Mouse (Mus musculus) layer of hippocampus, postnatal 25 days (tissue): ENCODE data around the gene BC052040. TPM values are rescaled to one million over a fixed set of nuclear protein-coding genes. Genes with fewer than 3 reads are reported as not detected.

Source experiments
- DNase-seq, 2 experiments: peaks; one replicate each; pipeline ENCODE4 v3.0.0; 2022; ENCODE audit warnings: mixed read lengths in 2 of 2, low spot score in 1 of 2; ENCODE audit errors: extremely low spot score in 1 of 2
- total RNA-seq, 2 experiments: library from RNA; stranded (reverse); gene quantifications; 2 replicates each; pipeline ENCODE4 v1.2.3; 2021

BC052040 gene
- 1 to 10 TPM; 6.6 to 7.0 TPM for total RNA-seq

DNA sequence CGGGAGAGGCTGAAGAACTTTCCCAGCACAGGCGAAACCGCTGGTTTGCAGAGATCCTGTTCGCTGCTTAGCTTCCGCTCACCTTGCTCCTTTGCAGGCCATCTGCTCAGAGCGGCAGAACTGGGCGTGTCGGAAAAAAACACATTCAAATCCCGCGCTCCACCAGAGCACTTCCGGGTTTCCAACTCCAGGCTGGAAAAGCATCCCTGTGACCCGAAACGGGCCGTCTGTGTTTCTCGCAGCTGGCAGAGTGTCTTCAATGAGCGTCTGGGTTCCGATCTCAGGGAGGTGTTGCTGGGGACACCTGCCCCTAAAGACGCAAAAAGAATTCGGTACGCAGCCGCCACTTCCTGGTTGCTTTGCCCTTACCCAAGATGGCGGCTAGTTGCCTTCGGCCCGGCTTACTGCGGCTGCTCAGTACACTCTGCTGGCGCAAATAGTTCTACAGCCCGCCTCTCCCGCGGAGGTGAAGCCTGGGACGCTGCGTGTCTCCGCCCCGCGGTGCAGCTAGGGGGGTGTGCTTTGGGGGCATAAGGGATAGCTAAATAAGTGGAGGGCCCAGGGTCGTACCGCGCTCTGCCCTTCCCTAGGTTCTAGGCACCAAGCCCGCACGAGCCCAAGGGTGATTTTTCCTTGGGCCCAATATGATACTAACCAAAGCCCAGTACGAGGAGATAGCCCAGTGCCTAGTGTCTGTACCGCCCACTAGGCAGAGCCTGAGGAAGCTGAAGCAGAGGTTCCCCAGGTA lies at the start of gene BC052040:
Gene BC052040, plus strand, starts transcription at position 476 of the 748 bp plus-strand sequence.
- DNase-seq, result peak; percentile 79 to 80

DNA sequence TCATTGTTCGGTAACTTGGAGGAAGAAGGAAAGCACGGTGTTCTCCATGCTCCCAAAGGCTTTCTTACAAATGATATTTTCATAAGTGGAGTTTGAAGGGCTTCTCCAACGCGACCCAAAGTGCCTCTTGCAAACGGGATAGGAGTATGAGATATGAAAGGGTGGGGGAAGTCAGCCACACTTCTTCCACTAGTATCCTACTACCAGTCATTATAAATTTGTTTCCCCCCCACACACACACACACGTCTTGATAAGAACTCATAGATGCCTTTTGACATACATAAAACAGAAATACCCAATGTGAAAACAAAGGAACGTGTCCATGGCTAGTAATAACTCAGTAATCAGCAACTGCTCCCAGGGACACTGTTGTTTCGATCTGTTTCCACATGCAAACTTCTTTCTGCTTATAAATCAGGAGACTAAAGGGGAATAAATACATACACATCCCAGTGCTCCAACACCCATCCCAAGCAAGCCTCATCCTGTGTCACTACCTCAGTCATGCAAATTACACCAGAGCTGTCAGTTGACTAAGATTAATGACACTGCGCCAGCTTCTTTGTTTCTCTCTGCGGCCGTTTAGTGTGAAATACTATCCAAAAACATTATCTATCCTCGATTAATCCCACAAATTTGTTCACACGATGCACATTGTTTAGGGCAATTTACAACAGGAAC lies 43.4 kb upstream of the BC052040 start:
- DNase-seq, result no peak

DNA sequence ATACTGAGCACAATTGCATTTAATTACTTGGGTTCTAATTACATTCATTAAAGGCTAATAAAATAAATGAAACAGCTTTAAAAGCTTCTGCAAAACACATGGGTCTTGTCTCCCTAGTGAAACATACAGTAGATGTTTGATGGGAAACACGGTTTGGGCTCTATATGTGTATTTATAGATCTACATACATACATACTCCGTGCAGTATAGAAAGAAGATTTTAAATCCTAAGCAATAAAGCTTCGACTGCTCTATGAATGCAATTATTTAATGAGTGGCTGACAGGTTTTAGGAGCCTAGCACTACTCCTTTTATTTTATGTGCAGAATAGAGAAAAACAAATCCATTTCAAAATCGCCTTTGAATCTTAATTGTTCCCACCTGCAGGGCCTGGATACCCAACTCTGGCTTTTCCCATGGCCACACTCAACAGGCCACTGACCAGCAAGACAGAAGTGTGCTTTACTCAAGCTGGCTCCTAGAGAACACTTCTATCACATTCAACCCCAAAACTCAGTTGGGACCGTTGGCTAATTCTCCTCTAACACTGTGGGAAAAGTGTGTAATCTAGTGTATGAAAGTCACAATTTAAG lies 42.7 kb upstream of the BC052040 start:
- DNase-seq, result no peak

DNA sequence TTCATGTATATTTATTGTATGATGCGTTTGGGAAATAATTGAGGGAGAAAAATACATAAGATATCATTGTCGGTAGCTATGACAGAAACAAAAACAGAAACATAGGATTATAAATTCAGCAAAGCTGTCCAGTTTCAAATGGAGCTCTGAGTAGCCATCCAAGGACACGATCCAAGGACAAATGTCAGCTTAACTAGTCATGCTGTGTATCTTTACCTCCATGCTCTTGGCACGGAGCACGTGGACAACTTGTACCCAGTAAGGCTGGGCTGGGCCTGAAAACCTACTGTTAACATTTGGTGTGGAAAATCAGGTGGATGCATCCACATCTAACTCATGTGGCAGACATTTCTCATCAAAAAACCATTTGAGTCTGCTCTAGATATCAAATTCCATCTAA lies 41.8 kb upstream of the BC052040 start:
- DNase-seq, result no peak

DNA sequence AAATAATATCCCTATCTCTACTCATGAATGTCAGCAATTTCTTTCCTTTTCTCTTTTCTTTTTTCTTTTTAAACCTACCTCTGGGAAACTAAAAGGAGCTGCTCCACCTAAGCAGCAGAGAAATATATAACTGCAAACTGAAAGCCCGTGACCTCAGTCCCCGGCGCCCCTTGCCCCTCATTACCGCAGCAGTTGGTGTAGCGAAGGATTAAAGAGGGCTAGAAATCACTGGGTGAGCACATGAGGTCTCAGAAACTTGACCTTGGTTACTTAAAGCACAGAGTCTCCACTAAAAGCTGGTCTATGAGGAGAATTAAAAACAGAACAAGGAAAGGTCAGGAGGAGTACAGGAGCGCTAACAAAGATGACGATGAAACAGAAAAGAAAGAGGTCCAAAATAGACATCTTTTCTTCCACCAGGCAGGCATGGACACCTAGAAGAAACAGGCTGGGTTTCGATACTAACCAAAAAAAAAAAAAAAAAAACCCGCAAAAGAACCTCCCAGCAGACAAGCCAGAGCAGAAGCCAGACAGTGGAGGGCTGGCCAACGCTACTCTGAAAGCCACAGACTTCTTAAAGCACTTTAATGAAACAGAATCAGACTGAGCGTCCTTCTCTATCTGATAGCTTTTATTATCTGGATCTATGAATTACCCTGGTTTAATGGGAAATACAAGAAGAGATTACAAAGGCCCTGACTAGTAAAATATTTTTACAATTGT lies 39.0 kb upstream of the BC052040 start:
- DNase-seq, result no peak

DNA sequence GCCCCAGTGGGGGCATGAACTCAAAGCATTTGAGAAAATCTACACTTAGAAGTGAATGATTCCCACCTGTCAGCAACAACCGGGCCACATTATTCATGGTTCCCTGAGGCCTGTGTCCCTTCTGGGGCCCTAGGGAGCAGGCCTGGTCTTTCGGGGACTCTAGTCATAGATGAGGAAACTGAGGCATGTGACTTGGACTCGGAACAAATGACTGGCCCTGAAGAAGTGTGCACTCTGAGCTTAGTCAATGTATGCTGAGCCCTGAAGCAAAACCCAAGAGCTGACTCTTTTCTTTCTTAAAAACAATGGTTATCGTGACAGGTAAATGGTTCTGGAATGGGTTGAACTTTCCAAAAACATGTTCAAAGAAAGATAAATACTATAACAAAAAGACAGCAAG lies 38.3 kb upstream of the BC052040 start:
- no peak for DNase-seq

DNA sequence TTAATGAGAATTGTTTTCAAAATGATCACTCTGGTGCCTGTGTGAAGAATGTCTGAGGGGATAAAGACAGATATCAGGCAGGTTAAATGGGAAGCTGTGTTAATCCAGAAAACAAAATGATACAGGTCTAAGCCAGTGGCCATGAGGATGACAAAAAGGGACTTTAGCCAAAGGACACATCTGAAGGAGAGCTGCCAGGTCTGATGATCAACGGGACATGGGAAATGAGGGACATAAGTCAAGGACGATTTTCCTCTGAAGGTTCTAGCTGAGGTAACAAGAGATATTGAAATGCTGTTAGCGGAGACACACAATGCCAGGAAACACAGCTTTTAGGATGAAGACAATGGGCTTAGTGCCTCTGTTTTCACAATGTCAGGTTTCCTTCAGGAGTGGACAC lies 29.6 kb upstream of the BC052040 start:
- no peak for DNase-seq

DNA sequence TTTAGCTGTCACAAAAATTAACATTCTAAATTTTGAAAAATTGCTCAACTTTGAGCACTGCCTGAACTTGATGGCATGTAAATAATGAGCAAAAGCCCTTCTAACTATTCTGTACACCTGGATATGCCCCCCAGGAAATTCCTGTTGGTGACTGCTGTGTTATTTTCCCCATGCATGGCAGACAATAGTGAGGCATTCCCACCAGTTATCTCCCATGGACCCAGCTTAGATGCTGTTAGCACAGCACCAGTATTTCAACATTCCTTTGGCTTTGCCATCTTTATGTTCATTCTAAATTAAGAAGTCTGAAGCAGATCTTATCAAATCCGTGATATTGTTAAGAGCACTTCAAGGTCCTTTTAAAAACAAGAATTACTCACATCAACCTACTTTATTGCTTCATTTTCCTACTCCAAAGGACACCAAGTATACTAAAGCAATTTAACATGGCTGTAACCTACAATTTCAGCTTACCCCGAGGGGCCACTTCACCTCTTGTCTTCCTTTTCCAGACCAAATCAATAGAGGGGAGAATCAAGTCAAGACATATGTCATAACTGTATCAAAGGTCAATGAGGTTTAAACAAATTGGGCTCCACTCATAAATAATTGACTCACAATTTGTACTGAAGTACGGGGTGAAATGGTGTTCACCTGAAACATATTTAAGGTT lies 19.2 kb upstream of the BC052040 start:
- no peak for DNase-seq

DNA sequence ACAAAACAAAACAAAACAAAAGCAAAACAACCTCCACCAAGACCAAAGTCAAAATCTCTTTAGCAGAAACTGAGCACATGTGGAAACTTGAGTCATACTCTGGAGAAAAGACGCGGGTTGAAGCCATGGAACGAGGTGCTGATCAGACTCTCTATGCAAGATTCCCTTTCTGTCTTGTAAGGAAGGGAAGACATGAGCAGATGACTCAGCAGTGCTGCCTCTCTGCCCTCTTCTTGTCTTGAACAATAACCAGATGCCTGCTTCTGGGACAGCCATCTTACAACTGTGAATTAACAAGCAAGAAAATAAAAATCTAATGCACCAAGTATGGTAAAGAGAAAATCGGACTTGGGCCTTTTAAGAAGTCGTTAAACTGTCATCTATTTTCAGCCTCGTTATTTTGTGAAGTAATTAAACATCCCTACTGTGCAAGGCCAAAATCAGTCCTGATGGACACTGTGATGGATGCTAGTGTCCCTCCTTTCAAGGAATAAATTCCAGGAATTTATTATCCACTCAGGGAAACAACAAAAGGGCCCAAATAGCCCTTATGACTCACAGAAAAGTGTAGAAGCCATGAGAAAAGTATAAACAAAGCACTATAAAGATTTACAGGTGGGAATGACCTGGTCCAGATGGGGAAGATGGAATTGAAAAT lies 18.0 kb upstream of the BC052040 start:
- no peak for DNase-seq

DNA sequence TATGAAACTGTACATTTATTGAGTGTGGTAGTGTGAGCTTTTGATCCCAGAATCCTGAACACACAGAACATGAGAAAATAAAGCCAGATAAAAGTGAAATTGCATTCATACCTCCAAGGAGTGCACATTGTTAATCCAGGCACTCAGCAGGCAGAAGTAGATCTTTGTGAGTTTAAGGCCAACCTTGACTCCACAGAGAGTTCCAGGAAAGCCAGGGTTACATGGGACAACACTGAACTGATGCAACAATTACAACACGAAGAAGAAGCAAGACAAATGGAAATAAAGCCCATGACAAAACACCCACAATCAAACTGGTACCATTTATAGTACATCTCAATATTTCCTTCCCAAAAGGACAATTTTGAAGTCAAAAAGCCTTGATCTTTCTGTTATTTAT lies 9.5 kb upstream of the BC052040 start:
- DNase-seq, result no peak

DNA sequence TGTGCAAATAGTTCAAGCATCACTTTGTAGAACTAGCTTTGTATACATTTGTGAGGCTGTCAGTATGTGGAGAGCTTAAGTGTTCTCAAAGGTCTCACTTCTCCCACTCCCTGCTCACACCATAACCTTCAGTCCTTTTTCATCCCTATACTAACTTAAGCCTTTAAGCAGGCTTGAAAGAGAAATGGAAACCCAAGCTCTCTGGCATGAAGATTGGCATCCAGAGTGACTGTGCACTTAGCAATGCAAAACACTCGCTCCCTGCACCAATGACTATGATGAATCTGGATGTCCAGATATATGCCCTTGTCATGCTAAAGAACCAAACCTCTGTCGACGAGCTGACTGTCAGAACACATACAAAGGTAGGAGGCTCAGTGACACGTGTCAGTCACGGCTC lies 6.7 kb upstream of the BC052040 start:
- no peak for DNase-seq

DNA sequence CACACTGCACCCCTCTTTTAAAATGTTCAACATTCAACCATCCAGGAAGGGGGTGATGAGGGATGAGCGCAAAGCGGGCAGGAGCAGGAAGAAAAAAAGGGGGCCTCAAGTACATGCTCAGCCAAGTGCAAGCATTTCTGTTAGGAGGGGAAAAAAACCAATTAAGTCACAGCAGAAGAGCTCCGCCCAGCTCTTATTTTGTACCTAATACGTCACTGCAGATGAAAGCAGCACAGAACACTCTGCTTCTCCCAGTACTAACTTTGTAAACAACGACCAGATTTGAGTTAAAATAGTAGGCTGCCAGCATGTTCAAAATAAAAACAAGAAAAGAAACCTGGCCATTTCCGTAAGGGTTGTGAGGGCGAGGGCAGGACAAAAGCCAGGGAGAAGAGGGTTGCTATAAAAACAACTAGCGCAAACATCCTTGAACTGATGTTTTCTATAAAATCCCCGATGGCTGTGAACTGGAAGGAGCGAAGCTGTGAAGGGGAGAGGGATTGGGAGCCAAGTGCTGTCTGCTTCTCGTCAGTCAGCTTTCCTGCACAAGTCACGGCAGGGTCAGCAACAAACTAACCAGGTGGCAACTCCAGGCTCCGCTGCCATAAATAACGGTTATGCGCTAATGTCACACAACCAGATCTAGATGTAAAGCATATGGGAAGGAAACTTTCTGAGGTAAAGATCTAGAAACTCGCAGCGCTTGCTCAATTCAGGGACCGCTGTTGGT lies 2.2 kb upstream of the BC052040 start:
- DNase-seq, result no peak

DNA sequence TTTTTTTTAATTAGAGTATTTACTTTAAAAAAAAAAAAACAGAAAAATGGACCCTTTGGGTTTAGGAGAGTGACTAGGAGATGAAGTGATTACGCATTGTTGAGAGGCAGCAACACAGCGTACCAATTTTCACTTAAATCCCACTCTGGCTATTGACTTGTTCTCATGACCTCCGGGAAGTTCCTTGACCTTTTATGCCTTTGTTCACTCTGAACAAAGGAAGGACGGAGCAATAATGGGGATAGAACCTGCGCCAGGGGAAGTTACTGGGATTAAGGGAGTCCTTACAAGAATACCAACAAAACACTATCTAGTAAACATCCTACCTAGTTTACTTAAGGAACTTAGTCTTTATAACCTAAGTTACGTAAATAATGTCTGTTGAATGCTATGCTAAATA lies 1.5 kb upstream of the BC052040 start:
- DNase-seq, result no peak

DNA sequence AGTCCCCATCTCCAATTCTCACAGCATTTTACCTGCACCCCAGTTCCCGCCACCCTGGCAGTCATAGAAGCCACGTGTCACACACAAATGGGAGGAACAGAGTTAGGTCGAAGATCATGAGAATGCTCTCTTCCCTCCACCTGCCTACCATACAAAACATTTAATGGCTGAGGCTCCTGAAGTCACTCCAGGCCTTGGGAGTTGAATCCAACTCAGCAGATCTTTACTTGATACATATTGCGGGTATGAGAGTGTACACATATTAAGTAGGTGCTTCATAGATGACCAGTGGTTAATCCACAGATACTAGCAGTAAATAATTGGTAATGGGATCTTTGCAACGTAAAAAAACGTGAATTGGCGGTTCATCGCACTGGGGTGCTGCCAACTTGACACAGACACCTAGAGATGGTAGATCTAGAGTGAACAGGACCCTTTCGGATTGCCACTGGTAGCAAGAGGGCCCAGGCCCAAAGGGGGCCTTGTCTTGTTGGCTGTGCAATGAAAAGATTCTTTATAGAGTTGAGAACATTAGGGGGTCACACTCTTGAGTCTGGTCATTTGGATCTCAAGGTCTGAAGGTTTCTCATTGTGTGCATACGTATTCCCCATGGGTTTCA lies 583 bp downstream of the BC052040 start:
- no peak for DNase-seq

DNA sequence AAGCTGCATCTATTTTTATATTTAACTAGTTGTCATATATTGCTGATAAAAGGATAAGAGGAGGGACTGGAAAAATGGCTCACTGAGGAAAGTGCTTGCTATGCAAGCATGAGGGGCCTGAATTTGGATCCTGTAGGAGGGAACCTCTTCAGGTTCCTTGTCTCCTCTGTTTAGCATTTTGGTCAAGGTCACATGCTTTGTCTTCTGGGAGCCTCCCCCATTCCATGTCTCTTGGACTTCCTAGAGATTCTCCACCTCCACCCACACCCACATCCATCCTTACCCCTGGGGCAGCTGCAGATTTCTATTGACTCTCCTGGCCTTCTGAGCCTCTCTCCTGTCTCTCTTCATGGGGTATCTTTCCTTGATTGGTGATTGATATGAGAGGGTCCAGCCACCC lies 2.3 kb downstream of the BC052040 start:
- no peak for DNase-seq

DNA sequence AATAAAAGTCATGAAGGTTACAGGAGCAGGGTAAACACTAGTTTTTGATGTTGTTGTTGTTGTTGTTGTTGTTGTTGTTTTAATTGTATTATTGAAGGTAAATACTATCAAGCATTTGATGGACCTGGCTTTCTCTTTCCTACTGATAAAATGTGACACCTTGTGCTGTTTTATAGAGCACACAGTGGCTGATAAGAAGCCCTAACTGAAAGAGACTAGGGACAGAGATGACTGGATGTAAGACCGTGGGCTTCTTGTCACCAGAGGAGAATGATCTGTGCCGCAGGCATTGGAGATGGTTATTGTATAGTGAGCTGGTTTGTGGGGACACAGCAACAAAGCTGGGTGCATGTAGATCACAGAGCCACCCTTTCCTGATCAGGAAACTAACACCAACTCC lies 9.1 kb downstream of the BC052040 start:
- DNase-seq, result no peak

DNA sequence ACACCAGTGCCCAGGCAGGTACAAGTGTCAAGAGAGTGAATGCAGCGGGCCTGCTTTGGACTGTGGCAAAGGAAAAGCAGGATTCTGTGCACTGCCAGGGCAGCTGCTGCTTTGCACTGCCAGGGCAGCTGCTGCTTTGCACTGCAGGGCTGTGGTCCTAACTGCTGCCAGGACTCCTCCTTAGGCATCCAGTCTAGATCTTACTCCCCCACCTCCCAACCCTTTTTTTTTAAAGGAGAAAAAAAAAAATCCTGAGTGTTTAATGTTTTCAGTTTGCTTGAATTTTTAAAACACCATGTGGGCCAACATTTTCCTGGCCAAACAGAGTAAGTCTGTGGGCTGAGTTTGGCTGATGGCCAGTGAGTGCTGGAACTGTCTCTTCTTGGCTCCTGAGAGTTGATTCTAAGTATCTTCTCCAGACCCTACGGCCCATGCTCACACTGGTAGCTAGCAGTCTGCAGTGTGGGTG lies 11.2 kb downstream of the BC052040 start:
- peak in 1 of 2 experiments; percentile 44 for DNase-seq

DNA sequence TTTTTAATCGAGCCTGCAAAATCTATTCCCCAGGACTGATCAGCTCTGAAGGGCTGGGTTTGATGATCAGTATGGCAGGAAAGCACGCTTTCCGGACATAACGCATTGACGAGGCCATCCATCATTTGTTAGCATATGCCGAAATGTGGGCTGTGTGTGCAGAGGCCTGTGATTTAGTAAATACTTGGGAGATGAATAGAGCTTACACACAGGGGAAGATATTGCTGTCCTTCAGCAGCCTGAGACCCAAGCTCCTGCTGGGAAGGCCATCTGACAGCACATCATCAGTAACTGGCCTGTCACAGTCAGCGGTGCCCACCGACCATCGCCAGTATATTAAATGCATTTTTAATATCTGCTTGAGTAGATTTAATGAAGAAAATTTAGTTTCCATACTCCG lies 15.5 kb downstream of the BC052040 start:
- no peak for DNase-seq

DNA sequence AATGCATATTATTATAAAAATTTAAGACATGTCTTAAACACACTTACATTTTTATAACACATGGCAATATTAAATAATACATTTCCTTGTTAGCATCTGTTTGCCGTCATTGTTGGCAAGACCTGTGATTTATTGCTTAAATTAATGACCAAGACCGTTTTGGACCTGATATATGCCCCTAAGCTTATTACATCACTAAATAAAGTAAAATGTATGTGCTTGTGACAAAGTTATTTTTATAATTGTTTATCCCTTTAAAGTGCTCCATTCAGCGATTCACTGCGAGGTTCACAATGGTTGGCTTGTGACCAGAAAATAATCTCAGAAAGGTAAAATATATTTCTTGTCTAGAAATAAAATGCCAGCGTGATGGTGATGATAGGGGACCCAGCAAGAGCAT lies 16.8 kb downstream of the BC052040 start:
- no peak for DNase-seq
